Comparison of ENCODE assay signal across 23 mouse cellular contexts in genomic region chr14:77285453-77285852, GRCm38 (mm10).
A peak's percentile ranks its signal among the peaks of the same experiment; 100 is the strongest.
DNase-seq lines count a peak whose midpoint lies in the region; ATAC-seq and TF ChIP-seq lines count a peak whose summit lies in the region.
"Had no signal": no experiment of that assay in that cellular context is flagged by ENCODE, and none has a peak within 500 bp of the region (broad histone marks: within the 10 kb centered on the region; RNA-seq: fewer than 3 reads in every experiment).

No protein-coding gene starts in this region.

- no peaks in the 10 kb centered on the region for H3K36me3 ChIP-seq in forebrain, embryonic 12.5 days (replicated peaks)
- H3K36me3 ChIP-seq in forebrain, embryonic 14.5 days (ENCODE audit: control insufficient read depth, insufficient read depth, low read length): no peaks in the 10 kb centered on the region
- H3K36me3 ChIP-seq in forebrain, postnatal 0 days (ENCODE audit: insufficient read depth): no peaks in the 10 kb centered on the region
- no peaks in the 10 kb centered on the region for H3K36me3 ChIP-seq in midbrain, postnatal 0 days (ENCODE audit: insufficient read depth, low read length)
- H3K36me3 ChIP-seq: heart, embryonic 10.5 days; heart, embryonic 13.5 days; hindbrain, embryonic 12.5 days; hindbrain, embryonic 15.5 days had no signal

- TF ChIP-seq CTCF in layer of hippocampus, adult 2 months (conservative IDR thresholded peaks at IDR 0.05): no peak
- no peak for TF ChIP-seq CTCF in forebrain, postnatal 0 days (IDR thresholded peaks at IDR 0.05; ENCODE audit: low read depth)
- TF ChIP-seq CTCF in midbrain, postnatal 0 days (IDR thresholded peaks at IDR 0.05): no peak

- ATAC-seq in forebrain, embryonic 12.5 days (ENCODE audit: low FRiP score): peak; percentile 58; the same call in 1 of the 2 replicates
- ATAC-seq in forebrain, embryonic 14.5 days: peak; percentile 79
- ATAC-seq in forebrain, postnatal 0 days: peak; percentile 23; the same call in 1 of the 2 replicates
- ATAC-seq in midbrain, postnatal 0 days (ENCODE audit: low FRiP score): no peak
- ATAC-seq: CD4-positive, CD25-positive, alpha-beta regulatory T cell, adult 4 months; intestine, postnatal 0 days had no signal

- H3K27ac ChIP-seq in layer of hippocampus, adult 2 months: 0 out of 2 replicates have a peak overlapping the region, but pooled peaks have one; percentile 60
- no peak overlapping the region for H3K27ac ChIP-seq in forebrain, embryonic 12.5 days
- H3K27ac ChIP-seq in forebrain, embryonic 14.5 days (ENCODE audit: low read depth, low read length): no peak overlapping the region
- H3K27ac ChIP-seq in forebrain, postnatal 0 days (ENCODE audit: low read depth, low read length): no peak overlapping the region
- no peak overlapping the region for H3K27ac ChIP-seq in midbrain, postnatal 0 days (ENCODE audit: low read depth, low read length)
- H3K27ac ChIP-seq: heart, adult 2 months; heart, embryonic 10.5 days; heart, embryonic 13.5 days; hindbrain, embryonic 12.5 days; hindbrain, embryonic 15.5 days had no signal

- H3K4me1 ChIP-seq in forebrain, embryonic 12.5 days: no peaks in the 10 kb centered on the region
- H3K4me1 ChIP-seq in forebrain, embryonic 14.5 days (ENCODE audit: control insufficient read depth, insufficient read depth, low read length): 0 out of 2 replicates have a peak, but pooled peaks cover 4% of the 10 kb centered on the region
- H3K4me1 ChIP-seq in forebrain, postnatal 0 days (ENCODE audit: insufficient read depth): no peaks in the 10 kb centered on the region
- no peaks in the 10 kb centered on the region for H3K4me1 ChIP-seq in midbrain, postnatal 0 days (ENCODE audit: insufficient read depth, low read length)
- H3K4me1 ChIP-seq: heart, embryonic 10.5 days; heart, embryonic 13.5 days had no signal

- H3K27me3 ChIP-seq in forebrain, embryonic 12.5 days: no peaks in the 10 kb centered on the region
- no peaks in the 10 kb centered on the region for H3K27me3 ChIP-seq in forebrain, embryonic 14.5 days (replicated peaks; ENCODE audit: control insufficient read depth, insufficient read depth, low read length)
- no peaks in the 10 kb centered on the region for H3K27me3 ChIP-seq in forebrain, postnatal 0 days (ENCODE audit: insufficient read depth, low read length)
- no peaks in the 10 kb centered on the region for H3K27me3 ChIP-seq in midbrain, postnatal 0 days (ENCODE audit: insufficient read depth, low read length)
- H3K27me3 ChIP-seq: heart, embryonic 13.5 days; hindbrain, embryonic 12.5 days; hindbrain, embryonic 15.5 days had no signal

- no peak for DNase-seq in layer of hippocampus, adult 2 months (ENCODE audit: low spot score in 2 of 2)
- no peak for DNase-seq in layer of hippocampus, postnatal 14 days (ENCODE audit: low spot score in 2 of 2)
- peak; percentile 59 for DNase-seq in forebrain, embryonic 14.5 days (ENCODE audit: low spot score)
- DNase-seq in forebrain, postnatal 0 days: no peak
- DNase-seq in thymus, adult 18-20 months: no peak
- no peak for DNase-seq in midbrain, postnatal 0 days (ENCODE audit: low spot score)
- DNase-seq: adrenal gland, adult 2 months; adrenal gland, postnatal 14 days; cerebellum, adult 11-12 months; cerebellum, adult 8-10 months; cerebellum, postnatal 10 days; cerebellum, postnatal 36 days; embryo, embryonic 11 days; gastrocnemius, postnatal 25 days; heart, adult 2 months; heart, postnatal 14 days had no signal

- WGBS in forebrain, embryonic 12.5 days: 65% methylated on average over 3 of the region's 3 CpGs
- 25% methylated on average over 3 of the region's 3 CpGs for WGBS in forebrain, embryonic 14.5 days
- WGBS in forebrain, postnatal 0 days: 28% methylated on average over 3 of the region's 3 CpGs
- WGBS in midbrain, postnatal 0 days: 82% methylated on average over 3 of the region's 3 CpGs

- no peak overlapping the region for H3K4me2 ChIP-seq in forebrain, embryonic 12.5 days
- H3K4me2 ChIP-seq in forebrain, embryonic 14.5 days (ENCODE audit: low read length): no peak overlapping the region
- no peak overlapping the region for H3K4me2 ChIP-seq in forebrain, postnatal 0 days (ENCODE audit: low read depth)
- no peak overlapping the region for H3K4me2 ChIP-seq in midbrain, postnatal 0 days (ENCODE audit: low read depth, low read length, poor library complexity, severe bottlenecking)
- H3K4me2 ChIP-seq: heart, embryonic 13.5 days; hindbrain, embryonic 12.5 days; hindbrain, embryonic 15.5 days had no signal

- H3K4me3 ChIP-seq in layer of hippocampus, adult 2 months: no peak overlapping the region
- no peak overlapping the region for H3K4me3 ChIP-seq in forebrain, embryonic 12.5 days (replicated peaks)
- H3K4me3 ChIP-seq in forebrain, embryonic 14.5 days (ENCODE audit: low read depth, low read length): no peak overlapping the region
- no peak overlapping the region for H3K4me3 ChIP-seq in forebrain, postnatal 0 days (ENCODE audit: low read depth, low read length)
- H3K4me3 ChIP-seq in midbrain, postnatal 0 days (ENCODE audit: low read depth, low read length): no peak overlapping the region
- H3K4me3 ChIP-seq: heart, adult 2 months; heart, embryonic 10.5 days; heart, embryonic 13.5 days; hindbrain, embryonic 12.5 days; hindbrain, embryonic 15.5 days had no signal

- no peak overlapping the region for H3K9ac ChIP-seq in forebrain, embryonic 12.5 days
- H3K9ac ChIP-seq in forebrain, embryonic 14.5 days (ENCODE audit: low read length): no peak overlapping the region
- no peak overlapping the region for H3K9ac ChIP-seq in forebrain, postnatal 0 days
- no peak overlapping the region for H3K9ac ChIP-seq in midbrain, postnatal 0 days (replicated peaks; ENCODE audit: low read length, poor library complexity, severe bottlenecking)
- H3K9ac ChIP-seq: heart, embryonic 13.5 days; hindbrain, embryonic 12.5 days; hindbrain, embryonic 15.5 days had no signal

- no peaks in the 10 kb centered on the region for H3K9me3 ChIP-seq in forebrain, embryonic 12.5 days
- H3K9me3 ChIP-seq in forebrain, embryonic 14.5 days (replicated peaks; ENCODE audit: control insufficient read depth, low read length): no peaks in the 10 kb centered on the region
- no peaks in the 10 kb centered on the region for H3K9me3 ChIP-seq in forebrain, postnatal 0 days (ENCODE audit: low read length)
- H3K9me3 ChIP-seq in midbrain, postnatal 0 days (ENCODE audit: low read length): no peaks in the 10 kb centered on the region
- H3K9me3 ChIP-seq: heart, embryonic 10.5 days; heart, embryonic 13.5 days; hindbrain, embryonic 12.5 days; hindbrain, embryonic 15.5 days had no signal
